Mouse (Mus musculus) heart, embryonic 13.5 days (tissue): ENCODE measurements around the gene Ydjc. TPM values are rescaled to one million over a fixed set of nuclear protein-coding genes. Genes with fewer than 3 reads are reported as not detected.

Experiments
- ATAC-seq: fragments of 200-750 bp; cut with Nextera tagmentation; 2 replicates; pipeline ENCODE4 v1.8.0; 2017; ENCODE audit warnings: moderate TSS enrichment; ENCODE audit not compliant: insufficient number of reproducible peaks, low FRiP score, low TSS enrichment; ENCODE audit errors: extremely low read depth
- H3K27ac ChIP-seq: fragments of 300-500 bp; sonication (generic); replicated peaks from 2 replicates; pipeline ENCODE4 v1.5.1; 2015; ENCODE audit warnings: moderate library complexity, mild to moderate bottlenecking, inconsistent platforms
- H3K27me3 ChIP-seq: fragments of 300-500 bp; sonication (generic); replicated peaks from 2 replicates; pipeline ENCODE4 v1.6.1; 2015; ENCODE audit warnings: mild to moderate bottlenecking, inconsistent platforms
- H3K36me3 ChIP-seq: fragments of 300-500 bp; sonication (generic); 2 replicates; pipeline ENCODE4 v1.6.1; 2015; ENCODE audit warnings: mild to moderate bottlenecking, inconsistent platforms
- H3K4me1 ChIP-seq: fragments of 300-500 bp; sonication (generic); 2 replicates; pipeline ENCODE4 v1.6.1; 2015; ENCODE audit warnings: inconsistent platforms
- H3K4me2 ChIP-seq: fragments of 300-500 bp; sonication (generic); 2 replicates; pipeline ENCODE4 v1.6.1; 2015; ENCODE audit warnings: inconsistent platforms, mild to moderate bottlenecking, moderate library complexity
- H3K4me3 ChIP-seq: fragments of 300-500 bp; sonication (generic); 2 replicates; pipeline ENCODE4 v1.5.1; 2015; ENCODE audit warnings: moderate library complexity, mild to moderate bottlenecking, inconsistent platforms
- H3K9ac ChIP-seq: fragments of 300-500 bp; sonication (generic); 2 replicates; pipeline ENCODE4 v1.6.1; 2015; ENCODE audit warnings: inconsistent platforms, mild to moderate bottlenecking, moderate library complexity
- H3K9me3 ChIP-seq: fragments of 300-500 bp; sonication (generic); 2 replicates; pipeline ENCODE4 v1.6.1; 2016; ENCODE audit warnings: inconsistent platforms
- WGBS: fragments of 180-500 bp; shearing (Covaris S2); methylation state at CpG from one replicate; pipeline ENCODE4 v1.1.7; 2015; ENCODE audit warnings: mixed read lengths; 5-methylcytosine and 5-hydroxymethylcytosine counted together
- polyA plus RNA-seq: library from polyadenylated mRNA; unstranded; fragments of >200 nt; fragmentation: Nextera tagmentation; extraction: Ambion mirVana; gene quantifications from 2 replicates; pipeline ENCODE4 v1.2.1, GENCODE M21; 2015

Ydjc gene
- polyA plus RNA-seq, 1 experiment from 2014 or later, result 3.9 TPM

DNA sequence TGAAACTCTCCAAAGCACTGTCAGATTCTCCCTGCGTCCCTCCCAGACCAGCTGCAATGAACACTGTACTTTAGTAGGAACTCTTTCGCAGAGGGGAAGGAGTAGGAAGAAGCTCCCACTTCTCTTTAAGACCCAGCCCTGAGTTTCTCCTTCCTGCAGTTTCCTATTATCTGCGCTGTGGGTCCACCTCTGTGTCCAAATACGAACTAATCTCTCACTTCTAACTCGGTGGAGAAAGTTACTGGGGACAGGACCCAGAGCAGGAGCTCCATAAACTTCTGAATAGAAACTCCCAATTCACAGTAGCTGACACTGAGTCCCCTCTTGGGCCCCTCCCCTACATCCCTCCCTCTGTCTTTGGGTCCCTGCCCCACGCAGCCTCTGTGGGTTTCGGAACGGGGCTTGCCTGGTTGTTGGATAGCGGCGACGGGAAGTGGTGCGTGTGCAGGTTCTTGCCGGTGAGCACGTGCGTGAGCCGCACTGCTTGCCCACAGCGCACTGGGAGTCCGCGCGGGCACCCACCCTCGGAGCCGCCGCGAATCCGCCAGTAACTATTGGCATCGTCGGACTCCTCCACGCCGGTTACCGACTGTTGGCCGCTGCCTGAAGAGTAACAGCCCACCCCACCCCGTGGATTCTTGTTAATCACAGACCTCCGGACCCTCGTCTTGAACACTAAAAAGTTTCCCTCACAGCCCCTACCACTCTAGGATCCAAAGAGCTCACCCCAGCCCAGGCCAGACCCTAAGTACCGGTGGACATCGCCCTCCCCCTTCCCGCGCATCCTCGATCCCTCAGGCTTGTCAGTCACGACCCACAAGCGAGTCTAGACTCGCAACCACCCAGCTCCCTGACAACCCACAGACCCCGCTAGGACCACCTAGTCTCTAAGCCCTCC is 13.0 kb upstream of the Ydjc start:
- H3K27me3 ChIP-seq, result no peaks in the 10 kb centered on the region
- peak overlapping the region; percentile 86 for H3K4me3 ChIP-seq
- no peaks in the 10 kb centered on the region for H3K36me3 ChIP-seq
- WGBS, result 4% methylated on average over 43 of the region's 43 CpGs
- peaks cover 18% of the 10 kb centered on the region for H3K4me1 ChIP-seq
- H3K4me2 ChIP-seq, result peak overlapping the region; percentile 99
- H3K9me3 ChIP-seq, result no peaks in the 10 kb centered on the region
- peak overlapping the region; percentile 61; the same call in 1 of the 2 replicates for H3K27ac ChIP-seq
- peak overlapping the region; percentile 84 for H3K9ac ChIP-seq
- ATAC-seq, result 0 out of 2 replicates have a peak, but pooled peaks have one; percentile 6

DNA sequence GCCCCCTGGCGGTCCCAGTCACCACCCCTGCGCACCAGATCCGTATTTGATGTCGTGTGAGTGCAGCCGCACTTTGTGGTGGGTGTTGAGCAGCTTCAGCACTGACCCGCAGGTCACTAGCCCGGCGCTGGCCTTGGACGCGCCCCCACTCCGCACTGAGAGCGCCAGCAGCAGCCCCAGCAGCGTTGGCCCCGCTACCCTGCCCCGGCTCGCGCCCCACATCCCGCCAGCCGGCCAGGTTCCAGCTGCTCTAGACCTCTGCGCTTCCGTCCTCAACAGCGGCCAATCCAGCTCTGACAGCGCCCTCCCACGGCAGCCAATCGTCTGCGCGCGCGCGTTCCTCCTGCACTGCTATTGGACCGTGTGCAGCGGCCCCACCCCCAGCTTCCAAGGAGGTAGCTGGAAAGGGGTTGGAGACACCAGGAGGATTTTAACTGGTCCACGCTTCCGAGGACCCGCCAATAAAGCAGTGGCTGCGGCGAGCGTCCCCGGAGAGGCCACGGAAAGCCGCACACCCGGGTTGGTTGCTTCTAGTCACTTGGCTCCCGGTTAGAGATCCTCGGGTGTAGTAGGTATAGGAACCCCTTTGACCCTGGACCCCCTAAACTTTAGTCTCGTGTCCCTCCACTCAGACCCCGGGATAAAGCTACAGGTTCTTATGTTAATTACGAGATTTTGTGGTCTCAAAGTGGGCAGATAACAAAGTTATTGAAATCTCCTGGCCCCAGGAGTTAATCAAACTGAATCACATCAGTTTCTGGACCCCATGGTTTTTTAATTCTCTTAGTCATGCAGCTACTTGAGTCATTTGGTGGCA is 12.1 kb upstream of the Ydjc start, which contains the start of gene Sdf2l1:
Gene Sdf2l1 (minus strand): TSS at position 295 of the 817 bp plus-strand sequence.
- no peaks in the 10 kb centered on the region for H3K27me3 ChIP-seq
- H3K4me2 ChIP-seq, result peak within 1 kb of the TSS; percentile 99
- H3K4me1 ChIP-seq, result peaks cover 18% of the 10 kb centered on the region
- H3K36me3 ChIP-seq, result no peaks in the 10 kb centered on the region
- WGBS, result under 1% methylated on average over 47 of the region's 47 CpGs
- peak within 1 kb of the TSS; percentile 61; the same call in 1 of the 2 replicates for H3K27ac ChIP-seq
- peak within 1 kb of the TSS; percentile 86 for H3K4me3 ChIP-seq
- no peaks in the 10 kb centered on the region for H3K9me3 ChIP-seq
- ATAC-seq, result peak; percentile 94
- peak within 1 kb of the TSS; percentile 84 for H3K9ac ChIP-seq

DNA sequence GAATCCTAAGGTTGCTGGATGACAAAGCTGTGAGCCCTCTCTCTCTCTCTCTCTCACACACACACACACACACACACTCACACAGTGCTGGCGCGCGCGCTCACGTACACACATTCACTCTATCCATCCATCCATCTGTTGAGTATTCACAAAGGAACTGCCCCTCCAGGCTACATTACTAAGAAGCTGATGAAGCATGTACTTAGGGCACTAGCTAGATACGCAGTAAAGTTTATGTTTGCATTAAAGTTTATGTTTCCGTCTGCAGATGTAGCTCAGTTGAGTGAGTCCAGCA is 11.6 kb upstream of the Ydjc start:
- Histone ChIP-seq H3K4me2 (peak overlapping the region; percentile 99), H3K27ac (no peak overlapping the region), H3K9me3 (no peaks in the 10 kb centered on the region), H3K27me3 (no peaks in the 10 kb centered on the region), H3K4me3 (peak overlapping the region; percentile 86), H3K4me1 (peaks cover 18% of the 10 kb centered on the region), H3K36me3 (no peaks in the 10 kb centered on the region), H3K9ac (peak overlapping the region; percentile 72)
- no peak for ATAC-seq
- WGBS, result 42% methylated on average over 7 of the region's 7 CpGs

- Histone ChIP-seq H3K27me3 (no peaks in the 10 kb centered on the region), H3K36me3 (no peaks in the 10 kb centered on the region), H3K9ac (no peak overlapping the region), H3K4me1 (peaks cover 6% of the 10 kb centered on the region), H3K4me3 (no peak overlapping the region), H3K4me2 (no peak overlapping the region), H3K9me3 (no peaks in the 10 kb centered on the region), H3K27ac (no peak overlapping the region)
- 81% methylated on average over 15 of the region's 15 CpGs for WGBS
- ATAC-seq, result no peak
Measured at GRCm38 (mm10) chr16:17137355-17137754, 7.1 kb upstream of the Ydjc start.

- Histone ChIP-seq H3K27ac (no peak within 1 kb of the TSS), H3K36me3 (peaks cover 10% of the 10 kb centered on the region), H3K27me3 (no peaks in the 10 kb centered on the region; the same call in 1 of the 2 replicates), H3K9me3 (no peaks in the 10 kb centered on the region), H3K9ac (peak within 1 kb of the TSS; percentile 79), H3K4me1 (peaks cover 16% of the 10 kb centered on the region), H3K4me2 (peak within 1 kb of the TSS; percentile 100), H3K4me3 (peak within 1 kb of the TSS; percentile 69)
- peak; percentile 62; the same call in 1 of the 2 replicates for ATAC-seq
- under 1% methylated on average over 34 of the region's 34 CpGs for WGBS
Measured at GRCm38 (mm10) chr16:17146772-17147235, 2.4 kb downstream of the Ydjc start, which contains the start of gene Ccdc116. TSS of gene Ccdc116 (minus strand) at chr16:17147229.

DNA sequence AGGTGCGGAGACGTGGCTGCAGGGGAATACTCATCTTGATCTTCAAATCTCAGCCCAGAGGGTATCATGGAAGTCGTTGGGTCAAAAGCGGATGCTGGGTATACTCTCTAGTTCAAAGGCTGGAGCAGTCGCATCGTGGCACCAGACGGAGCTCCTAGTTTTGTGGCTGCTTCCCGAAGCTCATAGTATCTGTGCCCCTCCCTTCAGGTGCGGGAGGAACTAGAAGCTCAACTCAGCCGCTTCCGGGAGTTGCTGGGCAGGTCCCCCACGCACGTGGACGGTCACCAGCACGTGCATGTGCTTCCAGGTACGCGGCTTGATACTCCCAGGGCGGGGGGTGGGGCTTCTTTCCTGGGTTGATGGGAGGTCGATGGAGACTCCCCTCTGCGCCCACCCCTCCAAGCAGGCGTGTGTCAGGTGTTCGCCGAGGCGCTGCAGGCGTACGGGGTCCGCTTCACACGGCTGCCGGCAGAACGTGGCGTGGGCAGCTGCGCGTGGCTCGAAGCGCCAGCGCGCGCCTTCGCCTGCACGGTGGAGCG is 3.0 kb downstream of the Ydjc start:
- peak overlapping the region; percentile 69 for H3K4me3 ChIP-seq
- no peak overlapping the region for H3K27ac ChIP-seq
- ATAC-seq, result no peak
- peak overlapping the region; percentile 79 for H3K9ac ChIP-seq
- H3K36me3 ChIP-seq, result peaks cover 16% of the 10 kb centered on the region
- peak overlapping the region; percentile 100 for H3K4me2 ChIP-seq
- H3K4me1 ChIP-seq, result peaks cover 16% of the 10 kb centered on the region
- no peaks in the 10 kb centered on the region; the same call in 1 of the 2 replicates for H3K27me3 ChIP-seq
- no peaks in the 10 kb centered on the region for H3K9me3 ChIP-seq
- 1% methylated on average over 41 of the region's 41 CpGs for WGBS

- H3K36me3 ChIP-seq, result peaks cover 22% of the 10 kb centered on the region
- H3K4me1 ChIP-seq, result peaks cover 16% of the 10 kb centered on the region
- H3K4me2 ChIP-seq, result peak overlapping the region; percentile 100
- no peaks in the 10 kb centered on the region; the same call in 1 of the 2 replicates for H3K27me3 ChIP-seq
- H3K27ac ChIP-seq, result no peak overlapping the region
- 11% methylated on average over 16 of the region's 16 CpGs for WGBS
- peak overlapping the region; percentile 69 for H3K4me3 ChIP-seq
- ATAC-seq, result no peak
- H3K9me3 ChIP-seq, result no peaks in the 10 kb centered on the region
- peak overlapping the region; percentile 79 for H3K9ac ChIP-seq
Measured at GRCm38 (mm10) chr16:17148084-17148483, 3.7 kb downstream of the Ydjc start.

GRCm38 (mm10) chr16:17150520-17151258 is 6.3 kb downstream of the Ydjc start:
- Histone ChIP-seq H3K9me3 (no peaks in the 10 kb centered on the region), H3K36me3 (peaks cover 45% of the 10 kb centered on the region), H3K9ac (no peak overlapping the region), H3K4me1 (peaks cover 28% of the 10 kb centered on the region), H3K27ac (no peak overlapping the region), H3K4me3 (no peak overlapping the region), H3K4me2 (no peak overlapping the region), H3K27me3 (no peaks in the 10 kb centered on the region; the same call in 1 of the 2 replicates)
- WGBS, result 71% methylated on average over 7 of the region's 7 CpGs
- ATAC-seq, result no peak

DNA sequence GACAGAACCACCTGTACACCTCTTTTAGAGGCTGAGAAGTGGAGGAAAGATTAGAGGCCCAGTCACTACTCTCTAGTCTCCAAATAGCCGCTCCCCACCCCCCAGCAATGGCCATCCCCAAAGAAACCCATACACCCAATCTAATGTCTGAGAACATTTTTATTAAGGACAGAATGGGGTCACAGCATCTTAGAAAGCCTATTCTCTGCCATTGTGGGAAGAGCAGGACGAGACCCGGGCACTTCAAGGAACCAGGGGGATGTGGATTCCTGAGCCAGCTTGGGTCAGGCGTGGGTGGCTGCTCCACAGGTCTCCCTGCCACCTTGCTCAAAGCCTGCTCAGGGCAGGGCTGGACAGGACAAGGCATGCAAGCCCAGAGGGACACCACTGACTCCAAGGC is 7.5 kb downstream of the Ydjc start:
- H3K4me1 ChIP-seq, result peaks cover 28% of the 10 kb centered on the region
- no peak overlapping the region for H3K27ac ChIP-seq
- H3K27me3 ChIP-seq, result no peaks in the 10 kb centered on the region; the same call in 1 of the 2 replicates
- no peak overlapping the region for H3K4me3 ChIP-seq
- ATAC-seq, result no peak
- peaks cover 56% of the 10 kb centered on the region for H3K36me3 ChIP-seq
- no peaks in the 10 kb centered on the region for H3K9me3 ChIP-seq
- H3K9ac ChIP-seq, result no peak overlapping the region
- H3K4me2 ChIP-seq, result no peak overlapping the region
- WGBS, result 94% methylated on average over 4 of the region's 4 CpGs

DNA sequence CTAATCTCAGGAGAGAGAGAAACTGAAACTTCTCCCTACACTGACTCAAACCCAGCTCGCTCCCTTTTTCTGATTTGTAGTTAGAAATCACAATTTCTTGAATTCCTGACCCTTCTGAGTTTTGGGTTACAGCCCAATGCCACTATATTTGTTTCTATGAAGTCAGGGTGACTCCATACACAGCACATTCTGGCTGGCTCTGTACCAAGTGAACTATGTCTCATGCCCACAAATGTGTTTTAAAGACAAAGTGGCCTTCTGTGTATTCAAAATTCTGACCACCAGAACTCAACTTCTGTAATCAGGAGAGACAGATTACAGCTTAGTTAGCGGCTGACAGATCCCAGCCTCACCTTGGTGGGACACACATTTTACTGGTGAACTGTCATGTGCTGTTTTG is 9.9 kb downstream of the Ydjc start:
- ATAC-seq, result no peak
- WGBS, result 84% methylated on average over 2 of the region's 2 CpGs
- Histone ChIP-seq H3K27ac (no peak overlapping the region), H3K27me3 (no peaks in the 10 kb centered on the region), H3K4me1 (peaks cover 13% of the 10 kb centered on the region; the same call in 1 of the 2 replicates), H3K4me3 (no peak overlapping the region), H3K36me3 (peaks cover 80% of the 10 kb centered on the region), H3K9ac (no peak overlapping the region), H3K9me3 (no peaks in the 10 kb centered on the region), H3K4me2 (no peak overlapping the region)
